Mouse (Mus musculus) heart, adult 2 months (tissue): ENCODE data around the gene Ptk7. TPM values are rescaled to one million over a fixed set of nuclear protein-coding genes. Genes with fewer than 3 reads are reported as not detected.

Experiments used
- DNase-seq, 2 experiments: peaks; one replicate each; pipeline ENCODE4 v3.0.0; 2021
- H3K27ac ChIP-seq: fragments of 200-600 bp; 2 replicates; pipeline ENCODE4 v1.8.1; 2022
- H3K27me3 ChIP-seq: fragments of 200-500 bp; 2 replicates; pipeline ENCODE4 v1.6.1; 2012; ENCODE audit warnings: mild to moderate bottlenecking, low read length, inconsistent platforms, mixed read lengths; ENCODE audit not compliant: control insufficient read depth, insufficient read depth
- H3K36me3 ChIP-seq: fragments of 200-500 bp; 2 replicates; pipeline ENCODE4 v1.6.1; 2012; ENCODE audit warnings: low read length, inconsistent platforms; ENCODE audit not compliant: control insufficient read depth, insufficient read depth
- H3K4me1 ChIP-seq: fragments of 200-500 bp; 2 replicates; pipeline ENCODE4 v1.6.1; 2011; ENCODE audit warnings: low read length; ENCODE audit not compliant: control insufficient read depth, insufficient read depth
- H3K4me3 ChIP-seq: fragments of 200-600 bp; 2 replicates; pipeline ENCODE4 v1.8.1; 2022
- H3K79me2 ChIP-seq: fragments of 200-500 bp; replicated peaks from 2 replicates; pipeline ENCODE4 v1.6.1; 2012; ENCODE audit warnings: mild to moderate bottlenecking, inconsistent platforms, low read length, moderate library complexity, mixed read lengths; ENCODE audit not compliant: control insufficient read depth, insufficient read depth
- H3K9ac ChIP-seq: fragments of 200-500 bp; 2 replicates; pipeline ENCODE4 v1.6.1; 2012; ENCODE audit warnings: low read depth, mild to moderate bottlenecking, control low read depth, inconsistent platforms, low read length, mixed read lengths
- CTCF ChIP-seq: fragments of 200-600 bp; IDR thresholded peaks from 2 replicates; pipeline ENCODE4 v1.8.1; 2022; ENCODE audit warnings: antibody characterized with exemption, mild to moderate bottlenecking, moderate library complexity
- EP300 ChIP-seq: fragments of 200-500 bp; IDR thresholded peaks from 2 replicates; pipeline ENCODE4 v1.6.1; 2011; ENCODE audit warnings: low read depth, low read length, control low read depth; ENCODE audit not compliant: insufficient read depth
- POLR2A ChIP-seq: fragments of 200-500 bp; IDR thresholded peaks from 2 replicates; pipeline ENCODE4 v1.6.1; 2011; ENCODE audit warnings: mild to moderate bottlenecking, low read depth, low read length, control low read depth; ENCODE audit not compliant: insufficient read depth
- WGBS: fragments of 180-500 bp; shearing (Covaris S2); methylation state at CpG from one replicate; pipeline ENCODE4 v1.1.7; 2018; 5-methylcytosine and 5-hydroxymethylcytosine counted together
- intact Hi-C: fragments of 180-260 bp; cut with DNase I; formaldehyde crosslinking; loops from one replicate; pipeline ENCODE4 v1.15.1; 2025
- polyA plus RNA-seq: library from polyadenylated mRNA; depleted of rRNA; stranded (reverse); fragments of >200 nt; gene quantifications from 2 replicates; pipeline ENCODE4 v1.2.3, GENCODE M21; 2012
- total RNA-seq, 2 experiments: library from RNA; stranded (reverse); gene quantifications; 2 replicates each; pipeline ENCODE4 v1.2.3; 2021

The Ptk7 gene
- total and polyA plus RNA-seq, 3 experiments, result 2.6 to 3.1 (median 2.6) TPM

DNA sequence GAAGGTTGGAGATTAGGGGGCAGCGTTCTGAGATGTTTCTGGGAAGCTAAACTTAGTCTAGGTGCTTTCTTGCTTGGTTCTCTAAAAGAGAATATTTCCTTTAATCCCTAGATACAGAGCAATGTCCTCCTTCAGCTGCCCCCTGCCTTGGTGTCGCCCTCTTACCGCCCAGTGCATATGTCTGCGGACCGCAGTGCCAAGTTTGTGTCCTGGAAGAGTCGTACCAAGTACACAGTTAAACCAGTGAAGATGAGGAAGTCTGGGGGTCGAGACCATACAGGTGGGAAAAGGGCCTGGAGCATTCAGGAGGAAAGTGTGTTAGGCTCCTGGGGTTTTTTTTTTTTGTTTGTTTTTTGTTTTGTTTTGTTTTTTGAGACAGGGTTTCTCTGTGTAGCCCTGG lies 18.0 kb upstream of the Ptk7 start:
- H3K79me2 ChIP-seq, result no peaks in the 10 kb centered on the region
- H3K4me3 ChIP-seq, result no peak overlapping the region
- intact Hi-C loops, result no loop called here
- no peaks in the 10 kb centered on the region for H3K36me3 ChIP-seq
- TF ChIP-seq CTCF, result no peak
- TF ChIP-seq EP300, result no peak
- TF ChIP-seq POLR2A, result no peak
- H3K4me1 ChIP-seq, result peaks cover 14% of the 10 kb centered on the region
- H3K27me3 ChIP-seq, result no peaks in the 10 kb centered on the region
- 86% methylated on average over 7 of the region's 7 CpGs for WGBS
- H3K27ac ChIP-seq, result no peak overlapping the region
- no peak overlapping the region for H3K9ac ChIP-seq
- DNase-seq, result no peak

DNA sequence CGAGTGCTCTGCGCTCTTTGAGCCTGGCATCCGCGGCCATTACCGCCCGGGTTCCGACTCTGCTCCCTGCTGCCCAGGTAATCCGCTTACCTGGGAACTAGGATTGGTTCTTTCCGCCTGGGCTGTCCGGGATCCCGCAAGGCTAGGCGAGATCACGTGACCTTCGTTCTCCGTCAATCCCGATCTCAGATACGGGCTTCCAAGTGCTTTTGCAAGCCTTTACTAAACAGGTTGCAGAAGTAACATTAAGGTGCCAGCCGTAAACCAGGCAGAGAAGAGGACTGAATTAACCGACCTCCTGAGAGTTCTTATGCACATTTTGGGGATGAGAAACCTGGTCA lies 17.0 kb upstream of the Ptk7 start:
- Histone ChIP-seq H3K27ac (peak overlapping the region; percentile 90), H3K79me2 (no peaks in the 10 kb centered on the region), H3K4me3 (peak overlapping the region; percentile 84), H3K9ac (peak overlapping the region; percentile 88), H3K4me1 (peaks cover 9% of the 10 kb centered on the region), H3K27me3 (no peaks in the 10 kb centered on the region), H3K36me3 (no peaks in the 10 kb centered on the region)
- WGBS, result under 1% methylated on average over 19 of the region's 19 CpGs
- intact Hi-C loops, result loop anchor here (1.0 kb wide), 1 partner anchor 35 kb away; no protein-coding TSS in a partner anchor
- no peak for DNase-seq
- TF ChIP-seq CTCF, result no peak
- TF ChIP-seq POLR2A, result no peak
- no peak for TF ChIP-seq EP300

DNA sequence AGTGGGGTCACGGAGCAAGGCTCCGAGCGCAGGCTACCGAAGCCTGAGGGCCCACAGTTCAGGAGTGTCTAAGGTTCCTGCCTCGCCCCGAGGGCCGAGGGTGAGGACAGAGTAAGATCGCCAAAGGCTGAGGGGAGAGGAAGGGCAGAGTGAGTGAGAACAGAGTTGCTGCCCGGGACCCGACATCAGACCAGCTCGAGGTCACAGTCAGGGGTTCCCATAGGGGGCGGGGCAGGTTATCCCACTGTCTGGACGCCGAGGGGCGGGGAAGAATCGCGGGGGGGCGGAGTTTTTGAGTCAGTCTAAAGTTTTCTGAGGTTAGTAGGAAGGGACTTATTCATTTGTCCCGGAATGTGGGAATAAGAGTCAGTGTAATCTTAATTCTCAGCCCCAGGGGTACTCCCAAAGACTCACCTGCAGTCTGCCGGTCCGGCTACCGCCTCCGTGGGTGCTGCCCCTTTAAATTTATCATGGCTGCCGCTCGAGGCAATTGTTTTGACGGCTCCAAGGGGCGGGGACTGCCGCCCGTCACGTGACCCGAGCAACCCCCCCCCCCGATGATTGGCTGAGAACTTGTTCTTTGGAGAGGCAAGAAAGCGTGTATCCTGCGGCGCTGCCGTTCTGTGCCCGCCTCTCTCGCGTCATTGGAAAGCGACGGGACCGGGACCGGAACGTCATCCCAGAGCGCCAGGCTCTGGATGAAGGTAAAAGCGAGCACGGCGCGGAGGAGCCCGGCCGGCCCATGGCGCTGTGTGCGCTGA lies 16.4 kb upstream of the Ptk7 start, which contains the start of the genes Klc4 and Mrpl2:
Klc4 (minus strand) TSS at position 462 of the 761 bp plus-strand sequence.
Mrpl2 (plus strand) TSS at position 669 of the 761 bp plus-strand sequence.
- under 1% methylated on average over 53 of the region's 53 CpGs for WGBS
- no peaks in the 10 kb centered on the region for H3K27me3 ChIP-seq
- no peaks in the 10 kb centered on the region for H3K36me3 ChIP-seq
- peak; percentile 98 to 99 for DNase-seq
- intact Hi-C loops, result loop anchor here (1.0 kb wide), 1 partner anchor 36 kb away; no protein-coding TSS in a partner anchor
- peak within 1 kb of the TSS; percentile 88 for H3K9ac ChIP-seq
- H3K79me2 ChIP-seq, result no peaks in the 10 kb centered on the region
- H3K4me3 ChIP-seq, result peak within 1 kb of the TSS; percentile 84
- TF ChIP-seq POLR2A (peak; percentile 84), CTCF (no peak), EP300 (peak; percentile 69; the same call in 1 of the 2 replicates)
- peak within 1 kb of the TSS; percentile 93 for H3K27ac ChIP-seq
- peaks cover 6% of the 10 kb centered on the region for H3K4me1 ChIP-seq

DNA sequence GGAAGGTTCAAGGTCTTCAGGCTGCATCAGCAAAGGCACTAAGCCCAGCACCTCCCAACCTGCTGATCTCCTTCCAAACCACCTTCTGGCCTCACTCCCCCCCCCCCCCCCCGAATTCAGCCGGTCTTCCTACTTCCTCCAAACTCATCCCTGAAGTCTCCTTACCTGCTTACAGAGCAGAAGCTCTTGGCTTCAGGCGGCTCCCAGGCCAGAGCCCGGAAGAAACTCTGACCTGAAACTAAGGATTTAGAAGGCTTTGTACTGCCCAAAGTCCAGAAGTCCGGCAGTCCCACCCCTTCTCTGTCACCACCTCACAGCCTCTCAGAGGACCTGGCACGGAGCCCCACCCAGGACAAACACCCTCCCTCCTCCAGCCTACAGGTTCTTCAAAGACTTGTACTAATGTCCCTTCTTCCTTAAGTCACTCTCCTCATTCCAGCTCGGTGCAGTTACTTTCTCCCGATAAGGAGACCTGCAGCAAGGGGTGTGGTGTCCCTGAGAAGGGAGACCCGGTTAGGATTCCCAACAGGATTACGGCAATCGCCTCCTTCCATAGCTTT lies 15.7 kb upstream of the Ptk7 start:
- Histone ChIP-seq H3K79me2 (no peaks in the 10 kb centered on the region), H3K4me1 (peaks cover 6% of the 10 kb centered on the region), H3K27ac (peak overlapping the region; percentile 93), H3K9ac (peak overlapping the region; percentile 80), H3K27me3 (no peaks in the 10 kb centered on the region), H3K36me3 (no peaks in the 10 kb centered on the region), H3K4me3 (peak overlapping the region; percentile 84)
- peak; percentile 67 to 69 for DNase-seq
- 0% methylated on average over 11 of the region's 11 CpGs for WGBS
- intact Hi-C loops, result loop anchor here (5.0 kb wide), 1 partner anchor 88 kb away; the partner anchor contains the start of gene Srf
- TF ChIP-seq EP300, result no peak
- TF ChIP-seq CTCF, result no peak
- no peak; the same call in 1 of the 2 replicates for TF ChIP-seq POLR2A

DNA sequence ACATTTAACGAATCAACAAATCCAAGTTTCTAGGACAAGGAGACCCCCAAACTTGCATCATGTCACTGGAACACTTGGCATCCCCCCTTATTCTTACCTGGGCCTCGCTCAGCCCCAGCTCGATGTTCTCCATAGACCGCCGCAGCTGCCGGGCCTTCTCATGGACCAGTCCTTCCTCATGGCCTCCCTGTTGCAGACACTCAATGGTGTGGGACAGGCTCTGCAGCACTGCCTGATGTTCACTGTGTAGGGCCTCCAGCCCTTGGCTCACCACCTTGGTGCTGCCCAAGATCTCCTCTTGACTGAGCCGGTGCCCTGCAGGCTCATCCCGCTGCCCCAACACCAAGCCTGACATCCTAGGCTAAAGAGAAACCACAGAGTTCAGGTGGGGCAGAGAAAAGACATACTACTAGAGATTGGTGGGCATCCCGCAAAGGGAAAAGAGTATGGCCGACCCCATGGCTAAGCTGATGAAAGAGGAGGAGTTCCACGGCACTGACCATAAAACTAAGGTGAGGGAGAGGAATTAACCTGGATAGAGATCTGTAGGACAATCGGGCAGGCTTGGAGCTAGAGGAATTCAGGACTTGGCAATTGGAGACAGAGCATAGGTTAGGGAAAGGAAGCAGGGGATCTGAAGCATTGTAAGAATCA lies 15.0 kb upstream of the Ptk7 start:
- intact Hi-C loops, result loop anchor here (5.0 kb wide), 1 partner anchor 87 kb away; the partner anchor contains the start of gene Srf
- H3K9ac ChIP-seq, result no peak overlapping the region
- DNase-seq, result no peak
- no peak overlapping the region; the same call in 1 of the 2 replicates for H3K27ac ChIP-seq
- WGBS, result 85% methylated on average over 12 of the region's 12 CpGs
- H3K4me3 ChIP-seq, result peak overlapping the region; percentile 84; the same call in 1 of the 2 replicates
- H3K36me3 ChIP-seq, result no peaks in the 10 kb centered on the region
- TF ChIP-seq POLR2A (no peak), EP300 (no peak), CTCF (no peak)
- H3K4me1 ChIP-seq, result peaks cover 3% of the 10 kb centered on the region
- H3K79me2 ChIP-seq, result no peaks in the 10 kb centered on the region
- no peaks in the 10 kb centered on the region for H3K27me3 ChIP-seq
